Mouse (Mus musculus): Measurements from ENCODE around the gene Rapgefl1. TPM values are rescaled to one million over a fixed set of nuclear protein-coding genes. Genes with fewer than 3 reads are reported as not detected.
"Not testable (repeated sequence)": the region's sequence is repeated elsewhere in the genome, so short reads cannot be mapped to it uniquely, and the experiment has no call there.

Gene Rapgefl1
- total RNA-seq, 2 experiments from 2014 or later = 0.60 to 0.78 TPM

DNA sequence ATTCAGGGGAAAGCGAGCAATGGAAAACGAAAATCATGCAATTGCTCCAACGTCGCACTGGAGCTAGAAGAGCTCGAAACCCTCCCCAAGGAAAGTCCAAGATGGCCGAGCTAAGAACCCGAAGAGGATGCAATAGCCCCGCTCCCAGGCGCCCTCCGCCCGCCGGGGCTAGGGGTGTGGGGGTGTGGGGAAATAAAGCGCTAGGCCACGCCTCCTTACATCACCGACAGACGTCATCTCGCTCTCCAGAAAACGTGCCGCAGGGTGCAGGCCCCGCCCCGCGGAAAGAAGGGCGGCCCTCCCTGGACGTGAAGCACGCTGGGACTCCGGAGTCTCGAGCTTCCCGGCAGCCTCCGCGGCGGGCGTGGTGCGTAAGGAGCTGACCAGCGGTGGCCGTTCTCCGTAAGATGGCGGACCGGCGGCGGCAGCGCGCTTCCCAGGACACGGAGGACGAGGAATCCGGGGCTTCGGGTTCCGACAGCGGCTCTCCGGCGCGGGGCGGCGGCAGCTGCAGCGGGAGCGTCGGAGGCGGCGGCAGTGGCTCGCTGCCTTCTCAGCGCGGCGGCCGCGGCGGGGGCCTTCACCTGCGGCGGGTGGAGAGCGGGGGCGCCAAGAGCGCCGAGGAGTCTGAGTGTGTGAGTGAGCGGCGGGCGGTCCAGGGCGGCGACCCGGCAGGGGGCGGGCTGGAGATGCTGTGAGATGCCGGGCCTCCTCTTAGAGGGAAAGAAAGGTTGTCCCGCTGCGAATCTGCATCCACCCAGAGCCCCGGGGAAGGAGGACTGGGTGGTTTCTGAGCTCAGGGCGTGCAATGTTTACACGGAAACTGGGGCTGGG is 26.9 kb upstream of the Rapgefl1 start:
- peak; percentile 98 for DNase-seq (ENCODE audit: low spot score)
- intact Hi-C loops (cut with DNase I) = loop anchor here (2.0 kb wide), 1 partner anchor 15 kb away; the partner anchor contains the start of gene Msl1

DNA sequence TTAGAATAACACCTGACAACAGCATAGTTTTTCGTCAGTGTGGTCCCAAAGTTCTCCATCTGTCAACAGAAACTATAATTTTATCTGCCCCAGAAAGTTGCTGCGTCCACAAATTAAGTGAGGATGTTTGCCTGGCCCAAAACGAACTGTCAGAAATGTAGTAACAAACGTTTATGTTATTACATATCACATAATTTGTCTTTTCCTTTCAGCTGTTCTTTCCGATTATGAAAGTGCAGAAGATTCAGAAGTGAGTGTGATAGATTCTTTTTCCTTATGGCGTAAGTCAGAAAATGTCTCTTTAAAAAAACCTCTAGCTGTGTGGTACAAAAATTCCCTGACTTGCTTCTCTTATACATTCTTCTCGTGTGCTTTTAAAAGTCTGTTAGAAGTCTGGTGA is 25.9 kb upstream of the Rapgefl1 start:
- no peak for DNase-seq (ENCODE audit: low spot score)
- intact Hi-C loops (cut with DNase I) = no loop called here

DNA sequence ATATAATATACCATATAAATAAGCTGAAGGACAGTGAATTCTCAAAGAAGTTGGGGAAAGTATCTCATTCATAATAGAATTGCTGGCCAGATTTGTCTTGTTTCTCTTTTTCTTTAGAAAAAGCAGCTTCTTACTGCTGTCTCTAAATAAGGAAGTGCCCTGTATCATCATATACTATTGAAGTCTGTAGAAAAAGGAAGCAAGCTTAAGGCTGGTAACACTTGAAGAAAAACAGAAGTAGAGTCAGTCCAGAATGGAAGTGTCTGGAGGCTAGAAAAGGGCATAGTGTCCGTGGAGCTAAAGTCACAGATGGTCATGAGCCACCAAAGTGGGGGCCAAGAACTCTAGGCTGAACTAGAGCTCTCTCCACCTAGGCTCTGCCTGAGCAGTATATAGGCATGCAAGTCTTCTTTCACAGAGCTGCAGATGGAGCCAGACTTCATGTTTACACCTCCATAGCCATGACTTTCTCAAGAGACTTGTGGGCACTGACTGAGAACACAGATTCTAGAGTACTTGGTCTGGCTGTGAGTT is 19.8 kb upstream of the Rapgefl1 start:
- no peak for DNase-seq (ENCODE audit: low spot score)
- intact Hi-C loops (cut with DNase I) = no loop called here

DNA sequence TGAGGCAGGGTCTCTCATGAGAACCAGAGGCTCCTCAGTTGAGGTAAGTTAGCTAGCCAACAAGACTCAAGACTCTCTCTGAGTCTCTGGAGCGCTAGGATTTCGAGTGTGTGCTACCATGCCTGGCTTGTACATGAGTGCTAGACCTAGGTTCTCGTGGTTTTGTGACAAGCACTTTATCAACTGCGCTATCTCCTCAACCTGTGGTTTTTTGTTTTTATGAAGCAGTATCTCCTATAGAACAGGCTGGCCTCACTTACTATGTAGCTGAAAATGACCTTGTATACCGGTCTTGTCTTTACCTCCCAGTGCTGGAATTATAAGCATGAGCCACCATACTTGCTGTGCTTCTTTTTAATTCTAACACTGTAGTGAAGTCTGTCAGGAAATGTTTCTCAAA is 15.6 kb upstream of the Rapgefl1 start:
- no peak for DNase-seq (ENCODE audit: low spot score)
- intact Hi-C loops (cut with DNase I) = no loop called here

DNA sequence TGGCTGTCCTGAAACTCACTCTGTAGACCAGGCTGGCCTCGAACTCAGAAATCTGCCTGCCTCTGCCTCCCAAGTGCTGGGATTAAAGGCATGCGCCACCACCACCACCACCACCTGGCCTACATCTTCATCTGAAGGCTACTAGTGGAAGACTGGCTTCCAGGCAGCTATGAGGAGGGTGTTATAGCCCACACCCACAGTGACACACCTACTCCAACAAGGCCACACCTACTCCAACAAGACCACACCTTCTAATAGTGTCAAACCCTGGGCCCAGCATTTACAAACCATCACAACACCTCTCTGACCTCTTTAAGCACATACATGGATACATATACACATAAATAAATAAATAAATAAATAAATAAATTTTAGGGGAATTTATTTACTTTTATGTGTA is 10.5 kb upstream of the Rapgefl1 start:
- DNase-seq (ENCODE audit: low spot score); intact Hi-C loops (cut with DNase I): not testable (repeated sequence)

DNA sequence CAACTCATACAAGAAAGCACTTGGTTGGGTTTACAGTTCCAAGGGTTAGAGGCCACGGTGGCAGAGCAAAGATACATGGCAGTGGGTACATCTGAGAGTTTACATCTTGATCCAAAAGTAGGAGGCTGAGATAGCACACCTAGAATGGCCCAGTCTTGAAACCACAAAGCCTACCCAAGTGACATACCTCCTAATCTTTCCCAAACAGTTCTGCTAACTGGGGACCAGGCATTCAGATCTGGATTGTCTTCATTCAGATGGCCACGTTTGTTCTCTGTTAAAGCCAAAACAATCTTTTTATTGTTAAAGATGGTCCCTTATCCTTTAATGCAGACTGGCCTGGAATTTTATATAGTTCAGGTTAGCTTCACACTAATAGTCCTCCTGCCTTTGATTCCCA is 8.7 kb upstream of the Rapgefl1 start:
- intact Hi-C loops (cut with DNase I) = loop anchor here (2.0 kb wide), 2 partner anchors 39 to 129 kb away; no protein-coding TSS in a partner anchor
- DNase-seq (ENCODE audit: low spot score) = no peak

DNA sequence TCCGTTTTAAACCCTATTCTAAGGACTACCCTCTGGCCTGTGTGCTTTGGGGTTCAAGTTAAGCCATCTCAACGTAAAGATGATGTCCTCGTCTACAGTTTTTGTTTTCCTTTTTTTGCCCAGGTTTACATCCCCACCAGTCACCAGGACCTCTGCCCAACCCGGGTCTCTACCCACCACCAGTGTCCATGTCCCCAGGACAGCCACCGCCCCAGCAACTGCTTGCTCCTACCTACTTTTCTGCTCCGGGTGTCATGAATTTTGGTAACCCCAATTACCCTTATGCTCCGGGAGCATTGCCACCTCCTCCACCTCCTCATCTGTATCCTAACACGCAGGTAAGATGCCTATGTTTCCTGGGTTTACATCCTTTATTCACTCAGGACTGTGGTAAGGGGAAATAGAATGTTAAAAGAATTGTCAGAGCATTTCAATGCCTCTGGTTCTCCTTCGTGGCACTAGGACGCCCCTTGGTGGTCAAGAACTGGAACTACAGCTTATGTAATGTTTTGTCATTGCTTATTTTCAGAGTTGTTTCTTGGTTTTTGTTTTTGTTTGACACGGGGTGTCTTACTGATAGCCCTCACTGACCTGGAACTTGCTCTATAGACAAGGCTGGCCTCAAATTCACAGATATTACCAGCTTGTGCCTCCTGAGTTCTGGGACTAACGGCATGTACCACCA is 7.4 kb upstream of the Rapgefl1 start:
- DNase-seq (ENCODE audit: low spot score) = no peak
- intact Hi-C loops (cut with DNase I) = loop anchor here (2.0 kb wide), 2 partner anchors 40 to 130 kb away; no protein-coding TSS in a partner anchor

DNA sequence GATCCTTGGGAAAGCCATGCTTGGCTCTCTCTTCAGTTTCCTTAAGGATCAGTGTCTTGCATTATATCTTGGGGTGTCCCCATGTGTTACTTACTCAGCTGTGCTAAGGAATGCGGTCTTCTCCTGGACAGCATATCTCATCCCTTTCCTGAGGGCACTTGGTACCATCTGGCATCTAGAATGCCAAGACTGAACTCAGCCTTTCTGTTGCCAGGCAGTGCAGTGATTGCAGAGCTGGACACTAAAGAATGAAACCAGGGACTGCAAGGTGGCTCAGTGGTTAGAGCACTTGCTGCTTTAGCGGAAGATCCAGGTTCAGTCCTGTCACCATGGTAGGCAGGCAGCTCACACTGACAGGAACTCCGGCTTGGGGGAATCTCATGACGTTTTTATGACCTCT is 6.7 kb upstream of the Rapgefl1 start:
- DNase-seq (ENCODE audit: low spot score) = no peak
- intact Hi-C loops (cut with DNase I) = loop anchor here (2.0 kb wide), 2 partner anchors 41 to 131 kb away; no protein-coding TSS in a partner anchor

DNA sequence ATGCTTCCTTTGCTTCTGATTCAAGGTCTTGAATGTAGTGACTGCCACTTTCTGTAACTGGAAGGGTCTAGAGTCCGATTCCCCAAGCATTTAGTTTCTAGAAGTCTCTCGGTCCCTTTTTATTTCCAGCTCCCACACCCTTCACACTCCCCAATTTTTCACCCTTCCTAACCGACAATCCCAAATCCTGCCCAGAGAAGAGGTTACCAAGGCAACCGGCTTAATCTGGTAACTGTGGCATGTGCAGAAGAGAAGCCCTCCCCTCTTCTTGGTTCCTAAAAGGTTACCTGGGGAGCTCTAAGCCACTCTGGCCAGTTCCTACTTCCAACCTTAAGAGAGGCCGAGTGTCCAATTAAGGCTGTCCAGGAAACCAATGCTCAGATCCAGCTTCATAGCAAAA is 1.3 kb upstream of the Rapgefl1 start:
- no peak for DNase-seq (ENCODE audit: low spot score)
- intact Hi-C loops (cut with DNase I) = no loop called here

DNA sequence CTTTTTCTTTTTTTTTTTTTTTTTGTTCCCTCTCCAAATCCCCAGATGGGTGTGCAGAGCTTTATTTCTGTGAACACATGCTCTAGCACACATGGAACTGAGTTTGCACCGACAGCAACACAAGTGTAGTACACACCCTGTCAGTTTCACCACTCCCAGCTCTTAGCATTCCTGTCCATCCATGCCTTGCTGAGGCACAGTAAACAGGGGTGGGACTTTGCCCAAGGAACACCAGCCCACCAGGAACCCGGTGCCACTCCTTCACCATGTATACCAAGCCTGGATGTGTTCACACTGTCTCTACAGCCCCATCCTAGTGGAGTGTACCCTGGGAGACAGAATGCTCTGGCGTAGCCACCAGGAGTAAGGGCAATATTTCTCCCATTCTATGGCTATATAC is 860 bp upstream of the Rapgefl1 start:
- intact Hi-C loops (cut with DNase I) = no loop called here
- DNase-seq (ENCODE audit: low spot score) = no peak

DNA sequence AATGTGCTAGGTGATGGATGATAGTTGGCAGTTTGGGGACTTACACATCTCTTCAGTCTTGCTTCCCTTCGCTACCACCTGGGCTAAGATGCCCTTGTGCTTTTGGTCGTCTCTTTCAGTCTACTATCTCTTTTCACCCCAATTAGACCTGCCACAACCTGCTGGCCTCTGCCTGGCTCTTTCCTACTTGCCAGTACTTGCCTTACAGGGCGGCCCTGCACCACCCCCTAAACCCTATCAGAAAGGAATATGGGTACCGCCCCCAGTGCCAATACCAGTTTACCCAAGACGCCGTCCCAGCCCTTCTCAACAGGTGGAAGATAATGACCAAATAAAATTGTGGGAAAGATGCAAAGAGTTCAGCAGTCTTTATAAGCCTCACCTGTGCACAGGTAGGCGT is 457 bp upstream of the Rapgefl1 start:
- intact Hi-C loops (cut with DNase I) = no loop called here
- DNase-seq (ENCODE audit: low spot score) = no peak

DNA sequence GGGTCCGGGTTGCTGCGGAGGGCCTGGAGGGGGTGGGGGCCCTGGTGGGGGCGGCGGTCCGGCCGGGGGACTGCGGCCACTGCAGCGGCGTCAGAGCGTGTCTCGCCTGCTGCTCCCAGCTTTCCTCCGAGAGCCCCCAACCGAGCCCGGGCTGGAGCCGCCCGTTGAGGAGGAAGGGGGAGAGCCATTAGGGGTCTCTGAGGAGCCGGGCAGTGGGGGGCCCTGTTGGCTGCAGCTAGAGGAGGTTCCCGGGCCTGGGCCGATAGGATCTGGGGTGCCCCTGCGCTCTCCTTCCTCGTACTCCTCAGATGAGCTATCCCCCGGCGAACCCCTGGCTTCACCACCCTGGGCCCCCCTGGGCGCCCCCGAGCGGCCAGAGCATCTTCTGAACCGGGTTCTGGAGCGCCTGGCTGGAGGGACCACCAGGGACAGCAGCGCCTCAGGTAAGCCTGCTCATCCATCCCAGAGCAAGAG is 683 bp downstream of the Rapgefl1 start:
- intact Hi-C loops (cut with DNase I) = no loop called here

DNA sequence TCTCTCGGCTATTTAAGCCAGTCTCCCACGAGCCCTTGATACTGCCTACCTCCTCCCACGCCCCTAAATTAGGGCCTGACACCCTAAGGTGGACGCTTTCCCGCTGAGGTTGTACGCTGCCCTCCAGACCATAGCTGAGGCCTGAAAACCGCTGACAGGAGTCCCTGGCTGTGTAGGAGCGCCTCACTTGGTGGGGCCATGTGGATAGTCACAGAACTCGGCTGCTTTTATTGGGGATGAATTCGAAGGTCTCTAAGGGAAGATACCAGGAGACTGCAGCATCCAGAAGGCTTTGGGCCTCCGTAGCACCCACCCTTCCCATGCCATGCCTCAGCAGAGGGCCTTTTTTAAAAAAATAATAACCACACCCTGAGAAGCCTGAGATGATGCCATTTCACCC is 1.3 kb downstream of the Rapgefl1 start:
- intact Hi-C loops (cut with DNase I) = no loop called here
- no peak for DNase-seq (ENCODE audit: low spot score)

More for the DNA sequence above, 683 bp downstream of the Rapgefl1 start:
- no peak for DNase-seq (ENCODE audit: low spot score)

DNA sequence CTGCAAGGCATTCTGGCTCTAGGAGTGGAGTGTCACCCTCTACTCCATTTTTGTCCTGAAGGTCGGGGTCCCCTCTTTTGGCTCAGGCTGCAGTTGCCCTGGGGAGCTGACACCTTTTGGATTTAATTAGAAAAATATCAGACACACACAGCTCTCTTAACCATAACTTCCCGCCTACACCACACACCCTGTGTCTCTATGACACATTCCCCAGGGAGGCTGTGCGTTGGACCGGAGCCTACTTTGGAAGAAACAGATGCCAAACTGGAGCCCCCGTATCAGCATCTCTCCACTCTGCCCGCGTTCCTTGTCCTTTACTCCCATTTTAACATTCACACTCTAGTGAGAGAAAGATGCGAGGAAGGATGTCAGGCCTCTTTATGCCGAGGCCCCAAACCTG is 1.9 kb downstream of the Rapgefl1 start:
- intact Hi-C loops (cut with DNase I) = no loop called here
- DNase-seq (ENCODE audit: low spot score) = no peak

DNA sequence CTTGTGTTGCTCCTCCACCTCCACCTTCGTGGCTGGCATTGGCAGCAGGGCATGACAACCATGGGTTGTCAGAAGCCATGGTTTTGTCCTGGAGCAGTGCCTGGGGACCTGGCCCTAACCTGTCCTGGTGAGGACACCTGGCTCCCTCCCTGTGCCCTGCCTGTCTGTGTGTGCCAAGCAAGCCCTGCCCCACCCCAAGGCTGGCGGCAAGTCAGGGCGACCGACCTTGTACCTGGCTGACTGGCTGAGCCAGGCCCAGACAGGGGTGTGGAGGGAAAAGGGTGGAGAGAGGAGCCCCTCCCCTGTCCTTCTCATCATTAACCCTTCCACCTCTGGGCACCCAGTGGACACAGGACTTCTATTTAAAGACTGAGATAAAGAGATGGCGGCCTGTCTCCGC is 2.8 kb downstream of the Rapgefl1 start:
- no peak for DNase-seq (ENCODE audit: low spot score)
- intact Hi-C loops (cut with DNase I) = no loop called here

DNA sequence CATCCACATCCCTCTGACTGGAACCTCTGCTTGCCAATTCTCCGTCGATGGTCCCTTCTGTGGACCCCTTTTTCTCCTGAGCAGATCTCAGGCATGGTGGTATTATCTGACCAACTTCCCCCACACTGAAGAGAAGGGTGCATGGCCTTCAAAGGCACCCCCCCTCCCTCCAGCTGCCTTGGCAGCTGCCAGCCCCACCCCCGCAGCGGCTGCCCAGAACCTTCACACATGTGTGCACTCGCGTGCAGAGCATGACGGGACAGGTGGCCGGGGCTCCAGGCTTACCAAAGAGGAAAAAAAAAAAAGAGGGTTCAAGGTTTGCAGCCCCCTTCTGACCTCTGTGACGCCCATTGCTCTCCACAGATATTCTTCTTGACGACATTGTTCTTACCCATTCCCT is 3.3 kb downstream of the Rapgefl1 start:
- no peak for DNase-seq (ENCODE audit: low spot score)
- intact Hi-C loops (cut with DNase I) = no loop called here

DNA sequence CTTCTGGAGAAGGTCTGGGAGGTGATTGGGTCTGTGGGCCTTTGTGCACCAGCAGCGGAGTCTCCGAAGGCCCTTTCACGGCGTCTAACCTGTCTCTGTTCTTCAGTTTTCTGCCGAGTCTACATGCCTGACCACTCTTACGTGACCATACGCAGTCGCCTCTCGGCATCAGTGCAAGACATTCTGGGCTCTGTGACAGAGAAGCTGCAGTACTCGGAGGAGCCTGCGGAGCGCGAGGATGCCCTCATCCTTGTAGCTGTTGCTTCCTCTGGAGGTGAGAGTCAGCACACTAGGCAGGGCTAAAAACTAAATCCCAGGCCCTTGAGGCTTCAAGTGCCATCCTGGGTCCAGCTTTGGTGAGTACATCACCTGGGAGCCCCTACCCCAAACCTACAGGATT is 9.4 kb downstream of the Rapgefl1 start:
- no peak for DNase-seq (ENCODE audit: low spot score)

DNA sequence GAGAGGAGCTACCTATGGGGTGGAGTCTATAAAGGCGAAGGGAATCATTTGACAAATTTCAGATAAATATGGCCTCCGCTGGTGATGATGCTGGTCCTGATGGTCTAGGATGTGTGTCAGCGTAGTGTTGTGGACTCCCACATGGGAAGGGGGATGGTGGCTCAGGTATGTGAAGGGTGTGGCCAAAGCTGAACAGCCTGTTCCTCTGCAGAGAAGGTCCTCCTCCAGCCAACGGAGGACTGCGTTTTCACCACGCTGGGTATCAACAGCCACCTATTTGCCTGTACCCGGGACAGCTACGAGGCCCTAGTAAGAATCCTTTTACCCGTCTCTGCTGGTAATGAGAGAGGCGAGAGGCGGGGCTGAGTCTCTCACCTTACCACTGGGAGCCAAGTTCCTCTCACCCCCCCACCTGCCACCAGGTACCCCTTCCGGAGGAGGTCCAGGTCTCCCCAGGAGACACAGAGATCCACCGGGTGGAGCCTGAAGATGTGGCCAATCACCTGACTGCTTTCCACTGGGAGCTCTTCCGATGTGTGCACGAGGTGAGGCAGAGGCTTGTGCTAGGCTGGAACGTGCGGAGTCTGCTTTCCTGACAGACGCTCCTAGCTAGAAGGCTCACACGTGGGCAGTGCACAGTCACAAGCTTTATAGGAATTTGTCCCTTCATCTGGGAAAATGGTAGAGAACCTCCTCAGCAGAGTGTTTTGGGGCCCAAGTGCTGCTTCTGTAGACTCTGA is 10.4 kb downstream of the Rapgefl1 start:
- intact Hi-C loops (cut with DNase I) = no loop called here
- no peak for DNase-seq (ENCODE audit: low spot score)

More for the DNA sequence above, 9.4 kb downstream of the Rapgefl1 start:
- intact Hi-C loops (cut with DNase I) = no loop called here

DNA sequence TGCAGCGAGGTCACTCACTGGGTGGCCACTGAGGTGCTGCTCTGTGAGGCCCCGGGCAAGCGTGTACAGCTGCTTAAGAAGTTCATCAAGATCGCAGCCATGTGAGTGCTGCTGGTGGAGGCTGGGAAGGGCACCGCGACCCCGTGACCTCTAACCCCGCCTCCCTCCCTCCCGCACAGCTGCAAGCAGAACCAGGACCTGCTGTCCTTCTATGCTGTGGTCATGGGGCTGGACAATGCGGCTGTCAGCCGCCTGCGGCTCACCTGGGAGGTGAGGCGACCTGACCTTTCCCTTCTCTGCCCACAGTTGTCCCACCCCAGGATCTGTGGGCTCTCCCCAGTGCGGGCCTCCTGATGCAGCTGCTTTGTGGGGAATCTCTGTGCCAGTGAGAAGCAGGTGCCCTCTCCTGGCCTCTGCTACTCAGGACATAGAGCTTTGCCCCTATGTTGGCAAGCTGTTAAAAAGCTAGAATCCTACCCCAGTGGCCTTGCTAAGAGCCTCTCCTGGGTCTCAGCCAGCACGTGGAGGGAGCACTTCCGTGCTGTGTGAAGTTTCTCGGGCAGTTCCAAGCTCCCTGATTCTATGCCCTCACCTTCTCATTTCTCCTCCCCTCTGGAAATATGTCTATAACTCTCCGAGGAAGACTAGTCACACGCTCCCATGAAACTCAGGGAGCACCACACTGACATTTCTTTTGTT is 12.8 kb downstream of the Rapgefl1 start:
- DNase-seq (ENCODE audit: low spot score) = no peak
- intact Hi-C loops (cut with DNase I) = no loop called here

Data from heart, postnatal 25 days (tissue).